Mouse (Mus musculus) heart, adult 2 months (tissue): ENCODE measurements around the gene Rdm1. TPM values are rescaled to one million over a fixed set of nuclear protein-coding genes. Genes with fewer than 3 reads are reported as not detected.
A peak's percentile ranks its signal among the peaks of the same experiment; 100 is the strongest.
"Not testable (repeated sequence)": the region's sequence is repeated elsewhere in the genome, so short reads cannot be mapped to it uniquely, and the experiment has no call there.

Experiments used
- DNase-seq, 2 experiments: peaks; one replicate each; pipeline ENCODE4 v3.0.0; 2021
- H3K27ac ChIP-seq: fragments of 200-600 bp; 2 replicates; pipeline ENCODE4 v1.8.1; 2022
- H3K27me3 ChIP-seq: fragments of 200-500 bp; 2 replicates; pipeline ENCODE4 v1.6.1; 2012; ENCODE audit warnings: mild to moderate bottlenecking, low read length, inconsistent platforms, mixed read lengths; ENCODE audit not compliant: control insufficient read depth, insufficient read depth
- H3K36me3 ChIP-seq: fragments of 200-500 bp; 2 replicates; pipeline ENCODE4 v1.6.1; 2012; ENCODE audit warnings: low read length, inconsistent platforms; ENCODE audit not compliant: control insufficient read depth, insufficient read depth
- H3K4me1 ChIP-seq: fragments of 200-500 bp; 2 replicates; pipeline ENCODE4 v1.6.1; 2011; ENCODE audit warnings: low read length; ENCODE audit not compliant: control insufficient read depth, insufficient read depth
- H3K4me3 ChIP-seq: fragments of 200-600 bp; 2 replicates; pipeline ENCODE4 v1.8.1; 2022
- H3K79me2 ChIP-seq: fragments of 200-500 bp; replicated peaks from 2 replicates; pipeline ENCODE4 v1.6.1; 2012; ENCODE audit warnings: mild to moderate bottlenecking, inconsistent platforms, low read length, moderate library complexity, mixed read lengths; ENCODE audit not compliant: control insufficient read depth, insufficient read depth
- H3K9ac ChIP-seq: fragments of 200-500 bp; 2 replicates; pipeline ENCODE4 v1.6.1; 2012; ENCODE audit warnings: low read depth, mild to moderate bottlenecking, control low read depth, inconsistent platforms, low read length, mixed read lengths
- CTCF ChIP-seq: fragments of 200-600 bp; IDR thresholded peaks from 2 replicates; pipeline ENCODE4 v1.8.1; 2022; ENCODE audit warnings: antibody characterized with exemption, mild to moderate bottlenecking, moderate library complexity
- EP300 ChIP-seq: fragments of 200-500 bp; IDR thresholded peaks from 2 replicates; pipeline ENCODE4 v1.6.1; 2011; ENCODE audit warnings: low read depth, low read length, control low read depth; ENCODE audit not compliant: insufficient read depth
- POLR2A ChIP-seq: fragments of 200-500 bp; IDR thresholded peaks from 2 replicates; pipeline ENCODE4 v1.6.1; 2011; ENCODE audit warnings: mild to moderate bottlenecking, low read depth, low read length, control low read depth; ENCODE audit not compliant: insufficient read depth
- WGBS: fragments of 180-500 bp; shearing (Covaris S2); methylation state at CpG from one replicate; pipeline ENCODE4 v1.1.7; 2018; 5-methylcytosine and 5-hydroxymethylcytosine counted together
- intact Hi-C: fragments of 180-260 bp; cut with DNase I; formaldehyde crosslinking; loops from one replicate; pipeline ENCODE4 v1.15.1; 2025
- polyA plus RNA-seq: library from polyadenylated mRNA; depleted of rRNA; stranded (reverse); fragments of >200 nt; gene quantifications from 2 replicates; pipeline ENCODE4 v1.2.3, GENCODE M21; 2012
- total RNA-seq, 2 experiments: library from RNA; stranded (reverse); gene quantifications; 2 replicates each; pipeline ENCODE4 v1.2.3; 2021

Gene Rdm1
- total and polyA plus RNA-seq, 3 experiments = 42.3 to 49.5 (median 45.6) TPM

- H3K79me2 ChIP-seq = no peaks in the 10 kb centered on the region
Measured at GRCm38 (mm10) chr11:101626649-101626994, 373 bp upstream of the Rdm1 start.

GRCm38 (mm10) chr11:101627857-101628559 lies 1.0 kb downstream of the Rdm1 start:
- peak; percentile 19; the same call in 1 of the 2 replicates for TF ChIP-seq POLR2A
- no peak for TF ChIP-seq EP300
- under 1% methylated on average over 33 of the region's 33 CpGs for WGBS
- no peaks in the 10 kb centered on the region for H3K27me3 ChIP-seq
- intact Hi-C loops = loop anchor here (2.0 kb wide), 1 partner anchor 75 kb away; the partner anchor contains the start of gene Nbr1
- H3K4me3 ChIP-seq = peak overlapping the region; percentile 66
- H3K79me2 ChIP-seq = no peaks in the 10 kb centered on the region
- no peaks in the 10 kb centered on the region for H3K4me1 ChIP-seq
- DNase-seq = peak; percentile 88 to 92
- peak overlapping the region; percentile 91 for H3K27ac ChIP-seq
- H3K36me3 ChIP-seq = no peaks in the 10 kb centered on the region
- H3K9ac ChIP-seq = peak overlapping the region; percentile 92

More at GRCm38 (mm10) chr11:101626649-101626994, 373 bp upstream of the Rdm1 start:
- Histone ChIP-seq H3K27ac (peak overlapping the region; percentile 88), H3K9ac (peak overlapping the region; percentile 35), H3K4me1 (no peaks in the 10 kb centered on the region), H3K36me3 (no peaks in the 10 kb centered on the region), H3K27me3 (no peaks in the 10 kb centered on the region), H3K4me3 (peak overlapping the region; percentile 56)
- WGBS = 6% methylated on average over 8 of the region's 8 CpGs
- TF ChIP-seq POLR2A = no peak
- TF ChIP-seq EP300 = no peak
- no peak for TF ChIP-seq CTCF
- intact Hi-C loops = loop anchor here (2.0 kb wide), 1 partner anchor 74 kb away; the partner anchor contains the start of gene Nbr1
- DNase-seq = no peak

GRCm38 (mm10) chr11:101628733-101629417 lies 1.9 kb downstream of the Rdm1 start:
- DNase-seq, H3K4me1 ChIP-seq, H3K27me3 ChIP-seq, intact Hi-C loops, H3K36me3 ChIP-seq, H3K9ac ChIP-seq, H3K79me2 ChIP-seq: not testable (repeated sequence)
- Histone ChIP-seq H3K4me3 (peak overlapping the region; percentile 66), H3K27ac (peak overlapping the region; percentile 91; the same call in 1 of the 2 replicates)
- 78% methylated on average over 5 of the region's 5 CpGs for WGBS

- DNase-seq = no peak
- H3K4me1 ChIP-seq = no peaks in the 10 kb centered on the region
- TF ChIP-seq POLR2A (no peak), EP300 (no peak), CTCF (no peak)
- H3K4me3 ChIP-seq = no peak overlapping the region
- H3K9ac ChIP-seq = no peak overlapping the region
- intact Hi-C loops = no loop called here
- WGBS = 76% methylated on average over 10 of the region's 10 CpGs
- no peaks in the 10 kb centered on the region for H3K36me3 ChIP-seq
- H3K79me2 ChIP-seq = no peaks in the 10 kb centered on the region
- H3K27ac ChIP-seq = no peak overlapping the region
- H3K27me3 ChIP-seq = no peaks in the 10 kb centered on the region
Measured at GRCm38 (mm10) chr11:101635660-101636059, 8.7 kb downstream of the Rdm1 start.

- TF ChIP-seq CTCF (no peak), EP300 (no peak), POLR2A (no peak)
- intact Hi-C loops = no loop called here
- H3K27me3 ChIP-seq = no peaks in the 10 kb centered on the region
- H3K27ac ChIP-seq = no peak overlapping the region
- no peak for DNase-seq
- H3K4me1 ChIP-seq = peaks cover 4% of the 10 kb centered on the region
- no peaks in the 10 kb centered on the region for H3K36me3 ChIP-seq
- no peaks in the 10 kb centered on the region for H3K79me2 ChIP-seq
- H3K9ac ChIP-seq = no peak overlapping the region
- WGBS = 90% methylated on average over 4 of the region's 4 CpGs
- no peak overlapping the region for H3K4me3 ChIP-seq
Measured at GRCm38 (mm10) chr11:101639761-101640160, 12.8 kb downstream of the Rdm1 start.
